Mouse (Mus musculus): ENCODE measurements at regions not wholly inside any gene's neighbourhood (a gene's known extent, or its start where the extent isn't known, plus 50 kb on each side); places are given as distances from the start of the nearest gene placed in this dataset.
"Not testable (repeated sequence)": the region's sequence is repeated elsewhere in the genome, so short reads cannot be mapped to it uniquely, and the experiment has no call there.

DNA sequence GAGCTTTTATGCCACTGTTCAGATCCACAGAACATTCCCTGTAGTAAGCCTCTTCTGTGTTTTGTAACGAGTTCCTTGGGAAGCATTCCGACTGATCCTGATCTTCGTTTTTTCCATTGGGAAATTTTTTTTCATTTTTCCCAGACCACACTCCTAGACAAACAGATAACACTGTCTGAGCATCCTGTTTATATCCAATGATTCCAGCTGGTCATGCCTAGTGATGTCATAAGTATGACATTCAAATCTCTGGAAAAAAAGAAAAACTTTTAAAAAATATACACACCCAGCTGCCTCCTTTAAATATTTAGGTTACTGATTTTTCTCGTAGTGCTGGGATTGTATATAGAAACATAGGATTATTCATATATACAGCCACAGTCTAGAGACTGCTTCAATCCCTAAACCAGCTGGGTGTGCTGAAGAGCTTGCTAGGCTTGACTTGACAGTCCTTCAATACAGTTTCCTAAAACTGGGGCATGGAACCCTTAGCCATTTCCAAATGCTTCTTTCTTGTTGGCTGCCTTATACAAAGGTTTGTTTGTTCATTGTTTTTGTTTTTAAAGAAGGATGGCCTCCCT, 116.0 kb upstream of the Ghr start:
- DNase-seq (ENCODE audit: low read depth, low spot score), result no peak

DNA sequence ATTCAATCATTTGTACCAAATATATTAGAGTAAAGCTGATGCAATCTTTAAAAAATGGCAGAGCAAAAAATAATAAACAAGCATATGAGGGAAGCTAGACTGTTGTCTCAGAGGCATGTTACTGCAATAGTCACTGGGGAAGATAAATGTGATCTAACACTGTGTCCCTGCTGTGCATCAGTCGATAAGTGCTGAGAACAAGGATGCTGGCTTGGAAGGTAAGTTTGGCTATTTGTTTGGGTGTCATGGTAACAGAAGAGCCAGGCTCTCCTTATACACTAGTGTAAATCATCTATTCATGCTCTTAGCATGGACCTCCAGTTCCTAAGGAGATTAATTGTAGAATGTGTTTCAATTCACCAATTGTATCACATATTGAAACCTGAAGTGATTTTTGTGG, 102.0 kb upstream of the Ghr start:
- DNase-seq (ENCODE audit: low read depth, low spot score), result no peak

GRCm38 (mm10) chr15:3677026-3677425, 93.7 kb upstream of the Ghr start:
- DNase-seq (ENCODE audit: low read depth, low spot score), result not testable (repeated sequence)

DNA sequence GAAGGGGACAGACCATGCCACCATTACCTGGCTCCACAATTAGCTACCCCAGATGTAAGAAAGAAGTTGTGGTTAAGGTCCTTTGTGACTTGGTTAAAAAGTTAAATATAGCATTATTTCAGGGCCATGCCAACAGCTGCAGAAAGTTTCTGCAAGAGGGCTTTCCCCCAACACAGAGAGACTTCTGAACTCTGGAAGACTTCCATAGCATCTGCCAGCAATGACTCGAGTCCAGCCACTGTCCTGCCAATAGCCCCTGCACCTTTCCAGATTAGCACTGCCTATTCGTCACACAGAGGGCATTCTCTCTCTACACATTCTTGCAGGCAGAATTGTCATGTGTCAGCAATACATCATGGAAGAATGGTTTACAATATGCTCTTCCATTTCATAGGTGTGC, 89.3 kb upstream of the Ghr start:
- DNase-seq (ENCODE audit: low read depth, low spot score), result no peak

- no peak for DNase-seq (ENCODE audit: low read depth, low spot score)
Measured at GRCm38 (mm10) chr15:3671169-3671568, 87.9 kb upstream of the Ghr start.

- no peak for DNase-seq (ENCODE audit: low read depth, low spot score)
Measured at GRCm38 (mm10) chr15:3669411-3669810, 86.1 kb upstream of the Ghr start.

- DNase-seq (ENCODE audit: low read depth, low spot score), result no peak
Measured at GRCm38 (mm10) chr15:3668863-3669262, 85.6 kb upstream of the Ghr start.

GRCm38 (mm10) chr15:3648741-3649140, 65.4 kb upstream of the Ghr start:
- no peak for DNase-seq (ENCODE audit: low read depth, low spot score)

- no peak for DNase-seq (ENCODE audit: low read depth, low spot score)
Measured at GRCm38 (mm10) chr15:3640091-3640490, 56.8 kb upstream of the Ghr start.

Data from embryo, embryonic 11.5 days (tissue).